Mouse (Mus musculus): Measurements from ENCODE around the gene Trib2.

DNA sequence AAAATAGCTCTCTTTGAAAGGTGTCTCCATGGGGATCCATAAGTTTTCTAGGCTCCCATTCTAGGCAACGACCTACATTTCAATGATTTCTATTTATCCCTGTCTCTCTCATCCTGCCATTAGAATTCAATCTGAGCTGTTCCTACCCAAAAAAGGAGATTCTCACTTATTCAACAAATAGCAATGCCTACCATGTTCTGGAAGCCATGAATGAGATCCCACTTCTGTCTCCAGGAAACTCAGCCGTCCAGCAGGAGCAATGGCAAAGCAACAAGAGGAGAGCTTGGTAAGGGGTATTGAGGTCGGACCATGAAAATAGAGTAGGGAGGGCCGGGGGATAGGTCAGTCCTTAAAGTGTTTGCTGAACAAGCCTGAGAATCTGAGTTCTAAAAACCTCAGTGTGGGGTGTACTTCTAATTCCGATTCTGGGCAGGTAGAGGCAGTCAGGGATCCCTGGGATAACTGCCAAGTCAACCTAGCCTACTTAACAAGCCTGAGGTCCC lies 12.7 kb downstream of the Trib2 start:
- TF ChIP-seq E2F4 (IDR thresholded peaks at IDR 0.05; ENCODE audit: insufficient read depth) (no peak), REST (IDR thresholded peaks at IDR 0.05; ENCODE audit: insufficient read depth, insufficient read length) (no peak), USF1 (IDR thresholded peaks at IDR 0.05; ENCODE audit: low read depth) (no peak), POLR2A (IDR thresholded peaks at IDR 0.05; ENCODE audit: insufficient read length, low read depth) (no peak), MYOD1 (IDR thresholded peaks at IDR 0.05; ENCODE audit: control insufficient read depth in 1 of 3, insufficient read length in 2 of 3, low read depth in 2 of 3) (no peak)

Measured in myocyte (in vitro differentiated cells).